Mouse (Mus musculus) gonadal fat pad, adult 2 months (tissue): ENCODE data around the gene Map3k12. TPM values are rescaled to one million over a fixed set of nuclear protein-coding genes. Genes with fewer than 3 reads are reported as not detected.

Source experiments
- DNase-seq: peaks from one replicate; pipeline ENCODE4 v3.0.0-alpha.2; 2012; ENCODE audit warnings: low read depth
- polyA plus RNA-seq: library from polyadenylated mRNA; depleted of rRNA; stranded (reverse); fragments of >200 nt; gene quantifications from 2 replicates; pipeline ENCODE4 v1.2.3, GENCODE M21; 2012

Gene Map3k12
- polyA plus RNA-seq, 1 experiment, result 15.0 TPM

DNA sequence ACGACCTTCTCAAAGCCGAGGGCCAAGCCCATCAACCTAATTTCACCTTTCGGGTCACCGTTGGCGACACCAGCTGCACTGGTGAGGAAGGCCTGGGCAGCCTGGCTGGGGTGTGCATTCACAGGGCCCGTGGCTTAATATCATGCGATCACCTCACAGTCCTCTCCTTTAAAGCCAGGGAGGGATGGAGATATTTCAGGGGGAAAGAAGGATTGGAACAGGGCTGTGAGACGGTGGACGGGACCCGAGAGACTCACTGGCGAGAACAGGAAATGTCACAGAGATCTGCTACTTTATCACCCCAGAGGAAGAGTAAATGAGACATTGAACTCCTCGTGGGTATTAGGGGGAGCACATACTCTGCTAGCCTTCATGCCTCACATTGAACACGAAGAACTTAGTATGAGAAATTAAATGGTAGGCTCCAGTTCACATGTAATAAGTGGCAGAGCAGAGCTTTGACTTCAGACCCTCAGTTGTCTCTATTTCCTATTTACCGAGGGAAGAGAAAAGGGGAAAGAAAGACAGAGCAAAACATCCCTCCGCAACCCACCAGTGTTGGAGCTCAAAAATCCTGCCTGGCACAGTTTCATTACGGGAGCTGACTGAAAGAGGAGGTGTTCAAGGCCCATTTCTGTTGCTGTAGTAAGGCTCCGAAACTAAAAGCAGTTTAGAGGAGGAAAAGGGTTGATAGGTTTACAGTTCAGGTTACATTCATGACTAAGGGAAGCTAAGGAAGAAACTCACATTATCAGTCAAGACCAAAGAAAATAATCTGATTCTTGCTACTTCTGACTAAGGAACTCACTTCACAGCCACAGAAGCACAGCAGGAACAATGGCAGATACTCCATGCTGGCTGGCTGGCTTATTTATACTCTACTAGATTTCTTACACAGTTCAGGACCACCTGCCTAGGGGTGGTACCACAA lies 2.6 kb upstream of the Map3k12 start:
- DNase-seq, result no peak

DNA sequence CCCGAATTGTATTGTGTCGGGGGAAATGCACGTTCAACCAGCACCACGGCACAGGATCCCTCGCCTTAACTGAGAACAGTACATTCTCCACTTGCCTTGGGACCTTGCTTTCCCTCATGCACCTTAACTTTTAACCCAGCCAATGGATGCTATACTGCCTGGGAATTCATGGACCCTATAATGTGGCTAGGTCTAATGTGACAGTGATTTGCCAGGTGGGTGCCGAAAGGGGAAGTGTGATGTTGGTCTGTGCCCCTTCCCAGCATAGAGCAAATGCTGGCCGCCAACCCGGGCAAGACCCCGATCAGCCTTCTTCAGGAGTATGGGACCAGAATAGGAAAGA lies 2.0 kb upstream of the Map3k12 start:
- no peak for DNase-seq

DNA sequence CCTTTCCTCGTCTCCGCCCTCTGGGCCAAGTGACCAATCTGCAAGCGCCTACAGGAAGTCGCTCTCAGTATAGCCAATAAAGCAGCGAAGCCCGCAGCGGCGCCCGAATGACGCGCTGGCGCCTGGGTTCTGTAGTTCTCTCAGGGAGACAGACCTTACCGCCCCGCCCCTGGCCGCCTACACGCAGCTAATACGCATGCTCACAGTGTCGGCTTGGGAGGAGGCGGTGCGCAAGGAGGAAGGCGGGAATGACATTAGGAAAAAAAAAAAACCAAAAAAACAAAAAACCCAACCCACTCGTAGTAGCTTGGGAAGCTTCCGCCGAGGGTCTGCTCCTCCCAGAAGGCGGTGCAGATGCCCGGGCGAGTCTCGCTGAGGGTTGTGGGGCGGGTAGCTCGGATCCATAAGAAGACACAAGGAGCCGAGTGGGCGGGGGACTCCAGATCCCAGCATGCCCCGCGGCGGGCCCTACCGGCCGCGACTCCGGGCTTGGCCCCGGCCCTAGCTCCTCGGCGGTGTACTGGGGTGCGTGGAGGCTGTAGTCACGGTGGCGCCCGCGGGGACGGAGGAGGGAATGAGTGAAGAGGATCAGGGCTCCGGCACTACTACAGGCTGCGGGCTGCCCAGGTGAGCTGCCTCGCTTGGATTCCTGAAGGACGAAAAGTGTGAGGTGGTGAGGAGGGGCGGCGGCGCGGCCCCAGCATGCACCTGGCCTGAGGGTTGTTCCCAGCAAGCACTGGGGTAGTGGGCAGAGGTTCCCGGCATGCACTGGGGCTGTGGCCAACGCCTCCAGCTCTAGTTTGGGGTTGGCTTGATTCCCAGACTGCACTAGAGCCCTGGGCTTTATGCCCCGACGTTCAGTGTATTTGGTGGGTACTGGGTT lies 1.4 kb upstream of the Map3k12 start, which contains the start of gene Tarbp2:
TSS of gene Tarbp2 (plus strand) at position 217 of the 883 bp plus-strand sequence.
- peak; percentile 99 for DNase-seq

DNA sequence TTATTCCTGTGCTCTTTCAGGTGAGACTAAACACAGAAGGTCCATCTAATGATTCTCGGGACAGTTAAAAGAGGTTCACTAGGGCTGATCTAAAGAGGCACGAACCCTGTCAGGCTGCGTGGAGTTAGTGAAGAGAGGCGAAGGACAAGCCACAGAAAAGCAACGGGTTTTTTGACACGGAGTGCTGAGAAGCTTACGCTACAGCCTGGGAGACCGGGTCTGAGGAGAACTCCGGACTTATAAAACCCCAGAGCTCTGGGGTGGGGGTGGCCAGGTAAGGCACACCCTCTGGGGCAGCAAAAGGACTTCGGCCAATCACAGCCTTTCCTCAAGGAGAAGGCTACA lies 739 bp upstream of the Map3k12 start:
- no peak for DNase-seq

DNA sequence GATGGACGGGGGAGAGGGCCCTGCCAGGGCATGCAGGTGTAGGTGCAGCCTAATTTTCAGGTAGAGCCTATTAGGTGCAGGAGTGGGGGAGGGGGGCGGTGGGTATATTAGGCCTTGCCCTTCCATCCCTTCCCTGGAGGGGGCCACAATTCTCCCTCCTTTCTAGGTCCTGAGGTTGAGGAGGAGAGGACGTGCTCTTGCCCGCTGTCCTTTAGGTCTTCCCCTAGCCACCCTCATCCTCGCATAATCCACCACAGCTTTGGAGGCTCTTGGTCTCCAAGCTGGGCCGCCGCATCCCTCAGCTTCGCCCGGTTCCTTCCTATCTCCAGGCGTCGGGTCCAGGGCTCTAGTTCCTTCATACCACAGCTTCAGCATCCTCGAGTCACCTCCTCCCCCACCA lies 571 bp downstream of the Map3k12 start:
- no peak for DNase-seq

DNA sequence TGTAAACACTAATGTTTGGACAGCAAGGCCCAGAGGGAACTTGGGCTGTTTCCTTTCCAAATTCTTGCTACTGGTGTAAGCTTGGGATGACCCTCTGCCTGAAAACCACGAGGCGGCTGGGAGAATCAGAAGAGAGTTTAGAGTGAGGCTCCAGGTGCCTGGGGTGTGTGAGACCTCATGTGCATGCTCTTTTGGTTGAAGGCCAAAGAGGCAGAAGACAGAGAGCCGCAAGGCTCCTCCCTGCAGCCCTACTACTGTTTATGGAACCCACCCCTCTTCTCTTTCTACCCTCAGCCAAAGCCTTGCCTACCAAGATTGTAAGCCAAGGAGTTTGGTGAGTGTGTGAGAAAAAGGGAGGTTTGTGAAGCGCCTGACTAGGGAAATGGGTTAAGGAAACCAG lies 1.1 kb downstream of the Map3k12 start:
- DNase-seq, result no peak

DNA sequence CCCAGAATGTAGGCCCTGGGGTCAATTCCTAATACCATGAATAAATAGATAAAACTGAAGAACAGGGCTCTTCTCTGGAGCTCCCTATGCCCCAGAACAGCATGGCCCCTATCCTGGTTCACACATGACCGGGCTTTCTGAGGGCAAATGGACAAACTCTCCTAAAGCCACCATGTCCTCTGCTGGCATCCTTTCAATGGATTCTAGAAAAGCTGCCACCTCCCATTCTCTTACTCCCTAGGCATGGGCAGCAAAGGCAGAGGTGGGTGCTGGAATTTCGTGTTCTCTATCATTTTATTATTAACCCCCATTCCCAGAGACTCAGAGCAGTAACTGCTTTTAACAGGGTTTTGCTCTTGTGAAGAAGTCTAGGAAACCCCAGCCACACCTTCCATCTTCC lies 1.6 kb downstream of the Map3k12 start:
- DNase-seq, result no peak

DNA sequence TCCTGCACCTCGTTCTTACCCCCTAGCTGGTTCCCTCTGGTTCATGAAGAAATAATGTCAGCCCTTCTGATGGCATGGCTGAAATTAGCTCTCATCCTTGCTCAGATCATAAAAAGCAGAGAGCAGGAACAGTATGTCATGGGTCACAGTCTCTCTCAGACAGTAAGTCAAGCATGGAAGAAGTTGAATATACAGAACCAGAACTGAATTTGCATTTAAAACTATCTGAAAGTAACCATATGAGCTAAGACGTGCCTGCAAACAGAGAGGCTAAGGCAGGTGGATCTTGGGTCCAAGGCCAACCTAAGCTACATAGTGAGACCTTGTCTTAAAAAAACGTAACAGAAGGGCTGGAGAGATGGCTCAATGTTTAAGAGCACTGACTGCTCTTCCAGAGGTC lies 3.9 kb downstream of the Map3k12 start:
- no peak for DNase-seq

DNA sequence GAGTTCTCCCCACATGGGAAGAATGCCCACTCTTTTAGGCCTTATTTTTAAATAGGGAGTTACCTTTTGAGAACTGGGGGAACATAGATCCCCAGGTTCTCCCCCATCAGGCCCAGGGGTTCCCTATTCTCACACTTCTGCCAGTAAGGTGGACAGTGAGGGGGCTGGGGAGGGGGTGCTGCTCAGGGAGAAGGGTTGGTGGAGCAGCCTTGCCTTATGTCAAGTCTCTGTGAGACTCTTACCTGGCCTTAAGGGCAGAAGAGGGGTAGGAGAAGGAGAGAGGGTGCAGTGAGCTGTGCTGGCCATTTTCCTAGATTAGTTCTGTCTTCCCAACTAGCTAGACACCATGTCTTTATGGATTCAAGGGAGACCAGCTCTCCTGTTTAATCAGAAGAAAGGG lies 4.4 kb downstream of the Map3k12 start:
- no peak for DNase-seq

DNA sequence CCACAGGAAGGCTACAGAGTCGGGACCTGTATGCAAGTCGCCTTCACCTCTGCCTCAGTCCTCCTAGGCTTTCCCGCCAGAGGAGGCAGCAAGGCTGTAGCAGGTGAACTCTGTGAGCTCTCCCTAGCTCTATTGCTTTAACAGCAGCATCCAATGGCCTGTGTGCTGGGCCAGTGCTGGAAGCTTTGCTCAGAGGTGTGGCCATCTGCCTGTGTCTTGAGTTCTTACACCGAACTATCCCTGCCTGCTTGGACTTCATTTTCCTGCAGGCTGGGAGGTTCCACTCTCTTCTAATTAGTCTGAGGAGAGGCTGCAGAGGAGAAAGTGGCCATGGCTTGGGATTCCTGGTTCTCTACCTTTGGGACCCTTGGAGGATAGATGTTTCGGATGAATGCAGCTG lies 4.9 kb downstream of the Map3k12 start:
- DNase-seq, result no peak

DNA sequence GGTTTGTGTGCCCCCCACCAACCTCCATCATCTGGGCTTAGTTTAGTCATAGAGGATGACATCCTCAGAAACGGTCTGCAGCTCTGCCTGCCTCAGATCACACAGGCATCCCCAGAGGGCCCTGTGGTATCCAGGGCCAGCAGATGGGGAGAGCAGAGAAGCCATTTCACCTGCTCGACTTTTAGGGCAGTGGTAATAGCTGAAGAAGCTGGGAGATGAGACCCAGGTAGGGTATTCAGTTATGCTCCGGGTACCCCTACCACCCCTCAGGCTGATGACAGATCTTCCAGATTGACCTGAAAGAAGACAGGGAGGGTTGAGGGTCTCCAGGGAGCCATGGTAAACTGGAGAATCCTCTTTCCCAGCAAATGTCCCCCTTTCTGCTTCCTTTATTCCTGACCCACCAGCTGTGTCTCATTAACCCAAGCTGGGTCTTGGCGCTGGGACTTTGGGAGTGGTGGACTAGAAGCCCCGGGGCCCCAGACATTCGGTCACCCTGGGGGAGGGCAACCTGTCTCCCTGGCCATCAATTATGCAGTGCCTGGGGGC lies 5.5 kb downstream of the Map3k12 start:
- no peak for DNase-seq

DNA sequence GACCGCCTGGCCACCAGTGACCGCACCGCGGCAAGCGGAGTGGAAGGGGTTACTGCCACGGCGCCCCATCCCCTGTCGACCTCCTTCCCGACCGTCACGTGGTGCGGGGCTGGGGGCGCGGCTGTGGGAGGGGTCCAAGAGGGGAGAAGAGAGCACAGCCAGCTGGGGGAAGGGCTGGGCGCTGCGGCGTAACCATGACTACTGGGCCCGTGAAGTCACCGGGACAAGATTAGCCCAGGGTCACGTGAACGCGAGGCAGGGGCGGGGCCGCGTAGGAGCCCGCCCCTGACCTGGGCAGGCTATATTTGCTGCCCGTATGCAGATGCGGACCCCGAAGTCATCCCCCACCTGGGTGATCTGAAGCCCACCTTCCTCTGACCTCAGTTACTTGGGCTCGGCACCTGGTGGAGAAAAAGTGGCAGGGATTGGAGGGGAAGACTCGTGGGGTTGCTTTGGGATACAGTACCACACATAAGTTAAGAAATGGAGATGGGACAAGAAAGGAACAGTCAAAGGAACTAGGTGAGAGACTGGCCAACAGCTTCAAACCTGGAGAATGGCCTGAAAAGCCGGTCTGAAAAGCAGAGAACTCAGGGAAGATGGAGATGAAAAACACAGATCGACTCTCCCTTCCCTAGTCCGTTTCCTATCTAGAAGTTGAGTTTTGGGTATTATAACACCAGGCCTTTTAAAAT lies 6.1 kb downstream of the Map3k12 start:
- DNase-seq, result no peak

DNA sequence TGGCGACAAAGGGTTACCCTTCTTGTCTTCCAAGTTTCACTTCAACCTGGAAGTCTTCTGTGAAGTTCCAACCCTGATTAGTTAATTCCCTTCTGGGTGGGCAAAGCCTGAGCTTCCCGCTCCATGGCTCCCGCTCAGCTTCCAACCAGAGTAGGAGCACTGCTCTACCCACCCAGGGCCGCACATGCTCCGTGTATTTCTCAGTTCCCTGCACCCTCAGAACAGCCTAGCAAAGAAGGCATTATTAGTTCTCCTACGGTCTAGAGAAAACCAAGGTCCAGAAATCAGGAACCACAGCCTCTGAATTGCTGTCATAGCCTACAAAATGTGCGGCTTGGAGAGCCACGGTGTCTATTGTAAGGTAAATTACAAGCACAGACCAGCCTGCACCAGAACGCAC lies 6.8 kb downstream of the Map3k12 start:
- DNase-seq, result no peak

DNA sequence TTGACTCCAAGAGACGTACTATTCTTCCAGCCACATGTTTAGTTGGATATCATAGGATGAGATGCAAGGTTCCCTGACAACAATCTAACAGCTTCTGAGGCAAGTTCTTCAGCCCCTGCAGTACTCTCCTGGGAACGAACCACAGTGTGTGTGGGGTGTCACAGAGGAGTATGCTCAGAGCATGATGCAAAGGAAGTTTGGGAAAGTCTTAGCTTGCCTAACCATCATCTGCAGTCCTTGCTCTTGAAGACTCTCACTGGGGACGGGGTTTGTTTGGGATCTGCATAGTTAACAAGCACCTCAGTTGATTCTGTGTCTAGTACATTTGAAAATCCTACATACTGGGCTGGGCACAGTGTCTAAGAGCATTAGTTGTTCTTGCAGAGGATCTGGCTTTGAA lies 8.5 kb downstream of the Map3k12 start:
- DNase-seq, result no peak

DNA sequence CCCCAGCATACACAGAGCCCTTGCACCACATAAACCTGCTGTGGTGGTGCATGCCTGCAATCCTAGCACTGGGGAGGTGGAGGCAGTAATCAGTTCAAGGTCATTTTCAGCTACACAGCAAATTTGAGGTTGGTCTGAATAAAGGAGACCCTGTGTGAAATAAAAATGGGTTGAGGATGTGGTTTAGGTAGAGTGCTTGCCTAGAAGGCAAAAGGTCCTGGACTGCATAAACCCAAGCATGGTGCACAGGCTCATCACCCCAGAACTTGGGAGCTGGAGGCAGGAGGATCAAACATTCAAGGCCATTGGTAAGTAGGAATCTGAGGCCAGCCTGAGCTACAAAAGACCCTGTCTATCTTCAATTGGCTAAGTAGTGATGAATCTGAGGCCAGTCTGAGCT lies 9.3 kb downstream of the Map3k12 start:
- DNase-seq, result no peak

DNA sequence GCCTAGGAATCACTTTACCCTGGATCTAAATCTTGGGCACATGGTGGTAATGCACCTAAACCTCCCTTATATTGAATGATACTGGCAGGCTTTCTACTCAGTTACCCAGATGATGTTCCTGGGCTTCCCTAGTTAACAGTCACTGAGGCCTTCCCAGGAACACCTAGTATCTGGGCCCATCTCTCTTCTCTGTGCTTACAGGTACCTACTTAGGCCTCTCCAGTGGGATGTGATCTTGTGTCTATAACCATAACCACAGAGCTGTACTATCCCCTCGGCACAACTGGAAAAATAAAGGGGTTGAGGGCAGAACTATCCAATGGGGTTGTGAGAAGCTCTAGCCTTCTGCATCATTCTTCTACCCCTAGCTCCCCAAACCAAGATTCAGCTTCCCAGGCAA lies 10.0 kb downstream of the Map3k12 start:
- DNase-seq, result no peak

DNA sequence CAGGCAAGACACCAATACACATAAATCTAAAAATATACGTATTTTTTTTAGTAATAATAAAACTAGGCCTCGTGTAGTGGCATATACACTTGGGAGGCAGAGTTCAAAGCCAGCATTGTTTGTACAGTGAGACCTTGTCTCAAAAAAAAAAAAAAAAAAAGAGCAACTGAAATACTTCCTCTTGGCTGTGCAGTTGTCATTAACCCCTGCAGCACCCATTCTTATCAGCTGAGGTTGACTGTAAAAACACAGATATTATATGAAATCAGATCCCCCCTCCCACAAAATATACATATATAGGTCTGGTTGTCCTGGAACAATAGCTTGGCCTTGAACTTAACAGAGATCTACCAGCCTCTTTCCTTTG lies 10.4 kb downstream of the Map3k12 start:
- no peak for DNase-seq

DNA sequence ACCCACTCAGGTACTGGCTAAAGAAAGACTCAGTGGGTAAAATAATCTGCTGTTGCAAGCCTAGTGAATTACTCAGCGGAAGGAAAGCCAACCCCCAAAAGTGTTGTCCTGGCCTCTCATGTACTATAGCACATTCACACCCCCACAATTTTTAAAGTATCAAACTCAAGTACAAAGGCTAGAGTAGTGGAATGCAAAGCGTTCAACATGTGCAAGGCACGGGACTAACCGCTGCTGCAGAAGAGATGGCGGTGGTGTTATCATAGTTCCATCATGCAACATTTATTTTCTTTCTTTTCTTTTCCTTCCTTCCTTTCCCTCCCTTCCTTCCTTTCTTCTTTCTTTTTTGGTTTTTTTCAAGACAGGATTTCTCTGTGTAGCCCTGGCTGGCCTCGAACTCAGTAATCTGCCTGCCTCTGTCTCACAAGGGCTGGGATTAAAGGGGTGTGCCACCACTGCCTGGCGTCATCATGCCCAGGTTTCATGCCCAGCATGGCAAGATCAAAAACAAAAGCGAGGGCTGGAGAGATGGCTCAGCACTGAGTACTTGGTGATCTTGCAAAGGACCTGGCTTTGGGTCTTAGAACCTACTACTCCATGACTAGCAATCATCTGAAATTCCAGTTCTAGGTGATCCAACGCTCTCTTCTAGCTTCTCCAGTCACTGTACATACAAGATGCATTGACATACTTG lies 10.9 kb downstream of the Map3k12 start:
- no peak for DNase-seq

DNA sequence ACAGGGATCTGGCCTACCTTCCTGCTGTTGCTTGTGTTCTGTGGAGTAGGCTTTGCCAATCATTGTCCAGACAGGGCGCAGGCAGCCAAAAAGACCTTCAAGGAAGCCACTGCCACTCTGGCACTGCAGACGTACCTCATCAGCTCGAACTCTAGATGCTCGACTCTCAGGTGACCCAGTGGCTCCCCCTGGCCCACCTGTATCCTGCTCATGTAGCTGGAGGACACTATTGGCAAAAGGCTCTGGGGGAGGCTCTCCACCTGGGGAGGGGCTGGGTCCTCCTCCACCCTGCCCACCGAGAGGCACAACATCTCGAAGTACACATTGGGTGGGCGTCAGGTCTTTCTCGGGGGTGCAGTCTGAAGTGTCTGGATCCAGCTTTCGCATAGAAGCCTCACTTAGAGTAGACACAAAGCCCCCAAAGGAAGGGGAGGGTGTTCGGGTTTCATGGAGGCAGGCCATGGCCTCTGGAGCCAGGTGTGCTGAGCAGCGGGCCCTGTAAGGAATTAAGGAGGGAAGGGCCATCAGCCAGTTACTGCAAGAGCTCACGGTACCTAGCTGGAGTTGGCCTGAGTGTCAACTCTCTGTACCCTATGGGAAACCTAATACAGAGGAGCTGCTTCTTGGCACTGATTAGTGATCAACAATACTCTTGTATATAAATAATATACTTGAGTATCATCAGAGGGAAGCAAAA lies 11.6 kb downstream of the Map3k12 start:
- no peak for DNase-seq

DNA sequence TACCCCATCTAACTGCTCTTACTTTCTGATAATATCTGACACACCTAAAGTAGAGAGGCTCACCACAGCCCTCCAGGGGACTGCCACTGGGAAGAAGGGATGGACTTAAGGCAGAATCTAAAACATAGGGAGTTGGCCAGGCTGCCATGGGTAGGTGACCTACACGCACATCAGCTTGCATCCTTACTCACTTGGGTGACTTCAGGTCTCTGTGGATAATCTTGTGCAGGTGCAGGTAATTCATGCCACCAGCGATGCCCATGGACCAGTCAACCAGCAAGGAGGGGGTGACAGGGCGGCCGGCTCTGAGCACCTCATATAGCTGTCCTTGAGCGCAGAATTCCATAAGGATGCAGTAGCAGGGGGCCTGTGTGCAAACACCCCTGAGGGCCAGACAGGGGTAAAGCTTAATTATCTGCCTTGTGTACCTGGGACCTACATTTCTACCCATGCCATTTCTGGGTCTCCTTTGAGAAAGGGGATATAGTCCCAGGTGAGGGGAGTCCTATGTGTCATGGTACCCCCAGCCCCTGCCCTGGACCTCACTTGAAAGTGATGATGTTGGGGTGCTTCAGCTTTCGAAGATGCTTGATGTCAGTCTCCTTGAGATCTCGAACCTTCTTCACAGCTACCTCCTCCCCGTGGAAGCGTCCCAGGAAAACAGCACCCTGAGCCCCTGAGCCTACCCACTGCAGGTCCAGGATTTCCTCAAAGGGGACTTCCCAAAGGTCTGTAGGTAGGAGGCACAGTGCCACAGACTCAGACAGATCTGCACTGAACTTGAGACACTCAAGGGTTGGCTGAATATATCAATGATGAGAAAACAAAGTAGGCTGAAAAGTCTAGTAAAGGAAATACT lies 12.7 kb downstream of the Map3k12 start:
- DNase-seq, result no peak
